Mouse (Mus musculus) G1E (cell line): Measurements from ENCODE around the gene Cdhr5. TPM values are rescaled to one million over a fixed set of nuclear protein-coding genes. Genes with fewer than 3 reads are reported as not detected.

Source experiments
- ATAC-seq: 2 replicates; pipeline ENCODE4 v1.8.0; 2016; ENCODE audit warnings: mild to moderate bottlenecking; ENCODE audit not compliant: insufficient number of reproducible peaks, poor library complexity, low FRiP score, severe bottlenecking; ENCODE audit errors: extremely low read depth
- DNase-seq: peaks from one replicate; pipeline ENCODE4 v3.0.0; 2012; ENCODE audit warnings: low spot score
- H3K27me3 ChIP-seq: 2 replicates; pipeline ENCODE4 v1.6.1; 2012; ENCODE audit warnings: mild to moderate bottlenecking, low read length, inconsistent platforms; ENCODE audit not compliant: insufficient read depth
- H3K36me3 ChIP-seq: replicated peaks from 2 replicates; pipeline ENCODE3; 2012; ENCODE audit warnings: mild to moderate bottlenecking, inconsistent platforms
- H3K4me1 ChIP-seq: 2 replicates; pipeline ENCODE4 v1.6.1; 2012; ENCODE audit warnings: low read depth, low read length, inconsistent platforms, mixed read lengths; ENCODE audit not compliant: insufficient read depth
- H3K4me3 ChIP-seq: 2 replicates; pipeline ENCODE4 v1.5.1; 2012; ENCODE audit warnings: low read depth, mild to moderate bottlenecking, inconsistent platforms, low read length, moderate library complexity, mixed read lengths
- H3K9me3 ChIP-seq: replicated peaks from 2 replicates; pipeline ENCODE4 v1.6.1; 2012; ENCODE audit warnings: inconsistent platforms
- CTCF ChIP-seq: IDR thresholded peaks from 2 replicates; pipeline ENCODE4 v1.5.1; 2012; ENCODE audit warnings: low read depth, low read length, inconsistent platforms, mixed read lengths
- GATA1 ChIP-seq: IDR thresholded peaks from 2 replicates; pipeline ENCODE4 v1.6.1; 2012; ENCODE audit warnings: borderline replicate concordance, low read length, inconsistent platforms, mixed read lengths
- GATA2 ChIP-seq: IDR thresholded peaks from 2 replicates; pipeline ENCODE4 v1.6.1; 2012; ENCODE audit warnings: low read depth, low read length, inconsistent platforms, borderline replicate concordance
- POLR2AphosphoS5 ChIP-seq: IDR thresholded peaks from 2 replicates; pipeline ENCODE4 v1.6.1; 2012; ENCODE audit warnings: low read depth, low read length, inconsistent platforms; ENCODE audit not compliant: insufficient replicate concordance
- TAL1 ChIP-seq: conservative IDR thresholded peaks from 2 replicates; pipeline ENCODE4 v1.6.1; 2012; ENCODE audit warnings: low read depth, low read length, inconsistent platforms, mixed read lengths
- polyA plus RNA-seq: library from polyadenylated mRNA; stranded (reverse); fragments of >175 nt; gene quantifications from 2 replicates; pipeline ENCODE4 v1.2.3, GENCODE M21; 2012
- total RNA-seq, 2 experiments: library from RNA; stranded (forward) in 1 of 2; stranded (reverse) in 1 of 2; fragments of 200-1000 nt in 1 of 2; fragments of >200 nt in 1 of 2; fragmentation: Nextera tagmentation in 1 of 2; gene quantifications; 2 replicates each; pipeline ENCODE4 v1.2.3; 2014 to 2017

Gene Cdhr5
- total and polyA plus RNA-seq, 3 experiments = 0.05 TPM; not detected in 2

GRCm38 (mm10) chr7:141268466-141269272 lies 7.9 kb downstream of the Cdhr5 start:
- H3K36me3 ChIP-seq = peaks cover 19% of the 10 kb centered on the region
- H3K9me3 ChIP-seq = no peaks in the 10 kb centered on the region
- peaks cover 35% of the 10 kb centered on the region for H3K4me1 ChIP-seq
- TF ChIP-seq GATA1 (no peak), GATA2 (no peak)
- H3K4me3 ChIP-seq = no peak overlapping the region
- DNase-seq = no peak
- H3K27me3 ChIP-seq = peaks cover 39% of the 10 kb centered on the region
- no peak for ATAC-seq

GRCm38 (mm10) chr7:141265739-141266561 lies 10.6 kb downstream of the Cdhr5 start, which contains the start of gene Irf7:
TSS of gene Irf7 (minus strand) at chr7:141266481.
- Histone ChIP-seq H3K36me3 (peaks cover 46% of the 10 kb centered on the region), H3K4me3 (peak within 1 kb of the TSS; percentile 76), H3K4me1 (peaks cover 48% of the 10 kb centered on the region), H3K27me3 (peaks cover 13% of the 10 kb centered on the region), H3K9me3 (no peaks in the 10 kb centered on the region)
- ATAC-seq (peak; percentile 69; the same call in 1 of the 2 replicates), DNase-seq (peak; percentile 75)
- peak; percentile 33; the same call in 1 of the 2 replicates for TF ChIP-seq POLR2AphosphoS5
- no peak for TF ChIP-seq TAL1

DNA sequence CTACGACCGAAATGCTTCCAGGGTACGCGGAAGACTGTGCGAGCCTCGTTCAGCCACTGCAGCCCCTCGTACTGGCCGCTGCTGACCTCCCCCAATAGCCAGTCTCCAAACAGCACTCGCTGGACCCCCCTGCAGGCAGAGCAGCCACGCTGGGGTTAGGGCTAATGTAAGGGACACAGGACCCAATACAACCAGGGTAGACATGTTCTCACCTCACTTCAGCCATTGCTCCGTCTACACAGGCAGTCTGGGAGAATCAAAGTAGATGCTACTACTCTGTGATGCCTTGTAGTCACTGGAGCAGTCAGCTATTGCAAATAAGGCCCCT lies 11.2 kb downstream of the Cdhr5 start:
- Histone ChIP-seq H3K36me3 (peaks cover 52% of the 10 kb centered on the region), H3K27me3 (peaks cover 13% of the 10 kb centered on the region; the same call in 1 of the 2 replicates), H3K4me1 (peaks cover 48% of the 10 kb centered on the region), H3K4me3 (peak overlapping the region; percentile 76; the same call in 1 of the 2 replicates), H3K9me3 (no peaks in the 10 kb centered on the region)
- TF ChIP-seq TAL1 (no peak), CTCF (no peak), GATA1 (no peak), POLR2AphosphoS5 (no peak), GATA2 (no peak)
- DNase-seq (no peak), ATAC-seq (no peak)

GRCm38 (mm10) chr7:141264761-141265410 lies 11.7 kb downstream of the Cdhr5 start:
- Histone ChIP-seq H3K27me3 (peaks cover 13% of the 10 kb centered on the region; the same call in 1 of the 2 replicates), H3K36me3 (peaks cover 57% of the 10 kb centered on the region), H3K4me1 (peaks cover 48% of the 10 kb centered on the region), H3K9me3 (no peaks in the 10 kb centered on the region), H3K4me3 (peak overlapping the region; percentile 76; the same call in 1 of the 2 replicates)
- DNase-seq (no peak), ATAC-seq (no peak)
- TF ChIP-seq TAL1 (no peak), GATA1 (no peak), GATA2 (no peak), POLR2AphosphoS5 (no peak), CTCF (no peak)

GRCm38 (mm10) chr7:141264041-141264700 lies 12.4 kb downstream of the Cdhr5 start:
- no peaks in the 10 kb centered on the region for H3K9me3 ChIP-seq
- no peak overlapping the region for H3K4me3 ChIP-seq
- DNase-seq = no peak
- no peak for TF ChIP-seq GATA2
- no peak for ATAC-seq
- H3K4me1 ChIP-seq = peaks cover 42% of the 10 kb centered on the region
- peaks cover 6% of the 10 kb centered on the region; the same call in 1 of the 2 replicates for H3K27me3 ChIP-seq
- peaks cover 64% of the 10 kb centered on the region for H3K36me3 ChIP-seq

- no peak overlapping the region for H3K4me3 ChIP-seq
- peaks cover 42% of the 10 kb centered on the region for H3K4me1 ChIP-seq
- H3K27me3 ChIP-seq = peaks cover under 1% of the 10 kb centered on the region; the same call in 1 of the 2 replicates
- DNase-seq = no peak
- ATAC-seq = no peak
- H3K36me3 ChIP-seq = peaks cover 69% of the 10 kb centered on the region
- no peaks in the 10 kb centered on the region for H3K9me3 ChIP-seq
- TF ChIP-seq GATA1 (no peak), CTCF (no peak), GATA2 (no peak), POLR2AphosphoS5 (no peak), TAL1 (no peak)
Measured at GRCm38 (mm10) chr7:141263640-141264039, 12.9 kb downstream of the Cdhr5 start.
